Comparison of ENCODE assay signal across 14 mouse cellular contexts in genomic region chr4:137492563-137492962, GRCm38 (mm10). TPM values are rescaled to one million over a fixed set of nuclear protein-coding genes. Genes with fewer than 3 reads are reported as not detected.
DNase-seq lines count a peak whose midpoint lies in the region; ATAC-seq and TF ChIP-seq lines count a peak whose summit lies in the region.
"Had no signal": no experiment of that assay in that cellular context is flagged by ENCODE, and none has a peak within 500 bp of the region (broad histone marks: within the 10 kb centered on the region; RNA-seq: fewer than 3 reads in every experiment).

No protein-coding gene starts in this region.

- peak; percentile 77 for DNase-seq in adrenal gland, postnatal 10 days
- no peak for DNase-seq in adrenal gland, adult 8-10 months
- DNase-seq in heart, adult 2 months = peak in 1 of 2 experiments; percentile 40
- no peak for DNase-seq in heart, postnatal 36 days
- DNase-seq in lung, postnatal 36 days = no peak
- no peak for DNase-seq in frontal cortex, postnatal 10 days (ENCODE audit: low spot score in 2 of 2)
- DNase-seq: thymus, adult 18-20 months had no signal

- TF ChIP-seq POLR2A in heart, adult 2 months (IDR thresholded peaks at IDR 0.05; ENCODE audit: insufficient read depth, low read depth, low read length) = no peak

- intact Hi-C loops in heart, adult 2 months (cut with DNase I) = no loop called here
- intact Hi-C loops in heart, postnatal 36 days (cut with DNase I) = no loop called here

- H3K27ac ChIP-seq in heart, adult 2 months = peak overlapping the region; percentile 89
- peak overlapping the region; percentile 34 for H3K27ac ChIP-seq in lung, embryonic 16.5 days (ENCODE audit: low read length)
- H3K27ac ChIP-seq: hindbrain, postnatal 0 days had no signal

- no peak overlapping the region for H3K4me2 ChIP-seq in lung, embryonic 16.5 days (ENCODE audit: low read depth, low read length)

- ATAC-seq in lung, embryonic 16.5 days (ENCODE audit: low read depth) = no peak
- ATAC-seq in megakaryocyte-erythroid progenitor cell, adult 5-6 weeks (replicated peaks; ENCODE audit: low FRiP score, low TSS enrichment, poor library complexity, severe bottlenecking) = no peak
- ATAC-seq: hindbrain, postnatal 0 days had no signal

- H3K9ac ChIP-seq in heart, adult 2 months (ENCODE audit: low read depth, low read length) = peak overlapping the region; percentile 12; the same call in 1 of the 2 replicates
- no peak overlapping the region for H3K9ac ChIP-seq in lung, embryonic 16.5 days (ENCODE audit: low read length)

- no peak overlapping the region for H3K4me3 ChIP-seq in heart, adult 2 months
- H3K4me3 ChIP-seq in lung, embryonic 16.5 days (ENCODE audit: low read length) = no peak overlapping the region

- no peaks in the 10 kb centered on the region for H3K27me3 ChIP-seq in heart, adult 2 months (ENCODE audit: control insufficient read depth, insufficient read depth, low read length)
- no peaks in the 10 kb centered on the region for H3K27me3 ChIP-seq in lung, embryonic 16.5 days (ENCODE audit: control insufficient read depth, insufficient read depth, low read depth, low read length)

- H3K4me1 ChIP-seq in heart, adult 2 months (ENCODE audit: control insufficient read depth, insufficient read depth, low read length) = peaks cover 56% of the 10 kb centered on the region
- H3K4me1 ChIP-seq in lung, embryonic 16.5 days (replicated peaks; ENCODE audit: control insufficient read depth, insufficient read depth, low read length) = peaks cover 61% of the 10 kb centered on the region

- WGBS in heart, adult 2 months = 35% methylated on average over 11 of the region's 11 CpGs
- 66% methylated on average over 11 of the region's 11 CpGs for WGBS in lung, embryonic 16.5 days

- TF ChIP-seq EP300 in heart, adult 2 months (IDR thresholded peaks at IDR 0.05; ENCODE audit: insufficient read depth, low read depth, low read length) = no peak

- TF ChIP-seq CTCF in heart, adult 2 months (IDR thresholded peaks at IDR 0.05) = no peak

- H3K9me3 ChIP-seq in lung, embryonic 16.5 days (ENCODE audit: control insufficient read depth, low read length) = no peaks in the 10 kb centered on the region

- H3K79me2 ChIP-seq in heart, adult 2 months (replicated peaks; ENCODE audit: control insufficient read depth, insufficient read depth, low read length) = peaks cover 2% of the 10 kb centered on the region; the same call in 1 of the 2 replicates

- peaks cover 4% of the 10 kb centered on the region; the same call in 1 of the 2 replicates for H3K36me3 ChIP-seq in heart, adult 2 months (ENCODE audit: control insufficient read depth, insufficient read depth, low read length)
- no peaks in the 10 kb centered on the region for H3K36me3 ChIP-seq in lung, embryonic 16.5 days (ENCODE audit: control insufficient read depth, insufficient read depth, low read length)

RNA-seq across cellular contexts. Expression of gene Hspg2, which starts 24.0 kb away (rescaled TPM):
- total RNA-seq in adrenal gland, postnatal 10 days (2021) = 100 to 1,000 TPM; 191 to 264 TPM
- 100 to 1,000 TPM; 107 to 236 (median 145) TPM for total RNA-seq in adrenal gland, adult 8-10 months (2022)
- total RNA-seq in heart, adult 2 months (2021) = 100 to 1,000 TPM; 174 to 190 TPM
- 86.7 and 114 TPM in 2 replicates for polyA plus RNA-seq in heart, adult 2 months (2012; rRNA removed)
- total RNA-seq in heart, postnatal 36 days (2021) = 100 to 1,000 TPM; 240 to 255 TPM
- polyA plus RNA-seq in lung, embryonic 16.5 days (2015; fragmentation: Nextera tagmentation; extraction: Ambion mirVana) = 34.7 and 35.2 TPM in 2 replicates
- total RNA-seq in megakaryocyte-erythroid progenitor cell, adult 5-6 weeks (2014; fragmentation: Nextera tagmentation) = 0.22 TPM in 1 of 2 replicates, not detected in the other
- not detected in 2 replicates for total RNA-seq in megakaryocyte-erythroid progenitor cell, adult 5-6 weeks (2017)

RNA-seq across cellular contexts. Expression of gene 1700013G24Rik, which starts 39.5 kb away (rescaled TPM):
- not detected for total RNA-seq in adrenal gland, postnatal 10 days (2021)
- not detected for total RNA-seq in adrenal gland, adult 8-10 months (2022)
- total RNA-seq in heart, adult 2 months (2021) = not detected
- polyA plus RNA-seq in heart, adult 2 months (2012; rRNA removed) = 0.38 and 0.57 TPM in 2 replicates
- not detected for total RNA-seq in heart, postnatal 36 days (2021)
- not detected in 2 replicates for polyA plus RNA-seq in lung, embryonic 16.5 days (2015; fragmentation: Nextera tagmentation; extraction: Ambion mirVana)
- total RNA-seq in megakaryocyte-erythroid progenitor cell, adult 5-6 weeks (2014; fragmentation: Nextera tagmentation) = not detected in 2 replicates
- total RNA-seq in megakaryocyte-erythroid progenitor cell, adult 5-6 weeks (2017) = not detected in 2 replicates
- total RNA-seq: common myeloid progenitor, adult 5-6 weeks; hindbrain, postnatal 0 days; left cerebral cortex, adult 8-10 months had no signal
- polyA plus RNA-seq: hindbrain, postnatal 0 days; large intestine, adult 2 months; liver, embryonic 16.5 days had no signal

Comparison
In these comparisons a context has a peak if more than half of its experiments do, and no peak if none do; other contexts are left out.
1. RNA of gene Hspg2, which starts 24.0 kb away (total RNA-seq): 191 to 264 TPM in adrenal gland, postnatal 10 days, 240 to 255 TPM in heart, postnatal 36 days, 174 to 190 TPM in heart, adult 2 months and 107 to 236 TPM in adrenal gland, adult 8-10 months; 0.22 TPM in megakaryocyte-erythroid progenitor cell, adult 5-6 weeks; every median in the first group is over 10 times any median in the second.